Comparison of ENCODE assay signal across 8 mouse cellular contexts in genomic region chr4:137468260-137469080, GRCm38 (mm10). TPM values are rescaled to one million over a fixed set of nuclear protein-coding genes. Genes with fewer than 3 reads are reported as not detected.
DNase-seq lines count a peak whose midpoint lies in the region; ATAC-seq lines count a peak whose summit lies in the region.

TSS of gene Hspg2 (plus strand) at chr4:137468769.

- DNase-seq in adrenal gland, adult 8-10 months, result peak; percentile 96
- peak; percentile 100 for DNase-seq in embryo, embryonic 9.5 days (ENCODE audit: extremely low spot score)
- peak; percentile 96 to 98 for DNase-seq in gastrocnemius, postnatal 36 days
- peak; percentile 100 for DNase-seq in intestine, embryonic 14.5 days (ENCODE audit: low spot score)
- peak; percentile 77 to 93 for DNase-seq in left cerebral cortex, postnatal 10 days (ENCODE audit: extremely low spot score in 1 of 2, low spot score in 2 of 2)
- DNase-seq in right cerebral cortex, postnatal 14 days, result peak; percentile 80
- peak; percentile 97 for DNase-seq in urinary bladder, postnatal 25 days (ENCODE audit: low spot score)

- peak within 1 kb of the TSS; percentile 69 for H3K27ac ChIP-seq in intestine, embryonic 14.5 days (ENCODE audit: low read depth)

- H3K36me3 ChIP-seq in intestine, embryonic 14.5 days (ENCODE audit: control insufficient read depth, insufficient read depth, low read length), result no peaks in the 10 kb centered on the region

- intact Hi-C loops in gastrocnemius, postnatal 36 days (cut with DNase I), result no loop called here
- intact Hi-C loops in left cerebral cortex, postnatal 10 days (cut with DNase I), result no loop called here

- peak within 1 kb of the TSS; percentile 71 for H3K4me2 ChIP-seq in intestine, embryonic 14.5 days (ENCODE audit: low read length)

- ATAC-seq in intestine, embryonic 14.5 days (replicated peaks; ENCODE audit: low FRiP score, low TSS enrichment, low read depth), result peak; percentile 89
- peak; percentile 94 for ATAC-seq in megakaryocyte-erythroid progenitor cell, adult 5-6 weeks (replicated peaks; ENCODE audit: low FRiP score, low TSS enrichment, poor library complexity, severe bottlenecking)

- peaks cover 41% of the 10 kb centered on the region for H3K4me1 ChIP-seq in intestine, embryonic 14.5 days (replicated peaks; ENCODE audit: control insufficient read depth, insufficient read depth, low read length)

- H3K4me3 ChIP-seq in intestine, embryonic 14.5 days (ENCODE audit: low read depth, low read length), result peak within 1 kb of the TSS; percentile 65

- WGBS in intestine, embryonic 14.5 days, result under 1% methylated on average over 65 of the region's 72 CpGs

- H3K9me3 ChIP-seq in intestine, embryonic 14.5 days (ENCODE audit: control insufficient read depth, low read length), result no peaks in the 10 kb centered on the region

- no peaks in the 10 kb centered on the region for H3K27me3 ChIP-seq in intestine, embryonic 14.5 days (replicated peaks; ENCODE audit: control insufficient read depth, insufficient read depth, low read length)

- peak within 1 kb of the TSS; percentile 59 for H3K9ac ChIP-seq in intestine, embryonic 14.5 days (ENCODE audit: low read length)

RNA-seq across cellular contexts. Expression of gene Hspg2, which starts in this region (rescaled TPM):
- 100 to 1,000 TPM; 107 to 236 (median 145) TPM for total RNA-seq in adrenal gland, adult 8-10 months (2022)
- 10 to 100 TPM; 84.4 to 94.7 TPM for total RNA-seq in gastrocnemius, postnatal 36 days (2021)
- 44.4 and 49.8 TPM in 2 replicates for polyA plus RNA-seq in intestine, embryonic 14.5 days (2014; fragmentation: Nextera tagmentation; extraction: Ambion mirVana)
- 10 to 100 TPM; 11.0 to 11.5 TPM for total RNA-seq in left cerebral cortex, postnatal 10 days (2021)
- 0.22 TPM in 1 of 2 replicates, not detected in the other for total RNA-seq in megakaryocyte-erythroid progenitor cell, adult 5-6 weeks (2014; fragmentation: Nextera tagmentation)
- total RNA-seq in megakaryocyte-erythroid progenitor cell, adult 5-6 weeks (2017), result not detected in 2 replicates

Comparison
In these comparisons a context has a peak if more than half of its experiments do, and no peak if none do; other contexts are left out.
1. Peak in every context shown above with its lines: DNase-seq, ATAC-seq, H3K4me3 ChIP-seq and H3K27ac ChIP-seq.
2. RNA of gene Hspg2 (total RNA-seq): 107 to 236 TPM in adrenal gland, adult 8-10 months, 84.4 to 94.7 TPM in gastrocnemius, postnatal 36 days and 11.0 to 11.5 TPM in left cerebral cortex, postnatal 10 days; 0.22 TPM in megakaryocyte-erythroid progenitor cell, adult 5-6 weeks; every median in the first group is over 4 times any median in the second.
3. RNA of gene Hspg2 (total RNA-seq): 107 to 236 TPM in adrenal gland, adult 8-10 months and 84.4 to 94.7 TPM in gastrocnemius, postnatal 36 days; 11.0 to 11.5 TPM in left cerebral cortex, postnatal 10 days; every median in the first group is over 4 times any median in the second.
4. Peak in ATAC-seq in megakaryocyte-erythroid progenitor cell, adult 5-6 weeks; RNA of the gene not detected or under 1 TPM.